Mouse (Mus musculus) frontal cortex, adult 2 months (tissue): ENCODE data around the gene Gm3542. TPM values are rescaled to one million over a fixed set of nuclear protein-coding genes. Genes with fewer than 3 reads are reported as not detected.
"Not testable (repeated sequence)": the region's sequence is repeated elsewhere in the genome, so short reads cannot be mapped to it uniquely, and the experiment has no call there.

Experiments
- DNase-seq, 2 experiments: peaks; one replicate each; pipeline ENCODE4 v3.0.0; 2022; ENCODE audit warnings: low spot score in 1 of 2; ENCODE audit errors: extremely low spot score in 1 of 2
- polyA plus RNA-seq: library from polyadenylated mRNA; depleted of rRNA; stranded (reverse); fragments of >200 nt; gene quantifications from 2 replicates; pipeline ENCODE4 v1.2.3, GENCODE M21; 2012; rRNA removed

Gm3542 gene
- polyA plus RNA-seq: not detected in 2 replicates

GRCm38 (mm10) chr14:5334828-5335227 is at the start of gene Gm3542:
Gm3542 (minus strand) TSS chr14:5334928.
- not testable (repeated sequence) for DNase-seq

Other genes with a start within 250 kb of the Gm3542 start
- gene Gm8279, start 203.4 kb downstream of the Gm3542 start, polyA plus RNA-seq: 0.13 and 0.18 TPM in 2 replicates
- not detected in 2 replicates for gene Gm3317, start 170.4 kb downstream of the Gm3542 start, polyA plus RNA-seq
- gene Gm8271, start 149.1 kb downstream of the Gm3542 start, polyA plus RNA-seq: not detected in 2 replicates
- gene Gm3526, start 74.3 kb downstream of the Gm3542 start, polyA plus RNA-seq: not detected in 2 replicates
- gene Gm3500, start 54.1 kb upstream of the Gm3542 start, polyA plus RNA-seq: 0.36 TPM in 1 of 2 replicates, not detected in the other
- 1.5 and 1.6 TPM in 2 replicates for gene Gm3194, start 120.5 kb upstream of the Gm3542 start, polyA plus RNA-seq
- not detected in 2 replicates for gene Gm8246, start 142.9 kb upstream of the Gm3542 start, polyA plus RNA-seq
- gene Gm3187, start 149.3 kb upstream of the Gm3542 start, polyA plus RNA-seq: 0.15 TPM in 1 of 2 replicates, not detected in the other
- 2.1 and 2.6 TPM in 2 replicates for gene Gm3488, start 166.7 kb upstream of the Gm3542 start, polyA plus RNA-seq
- gene Gm3532, start 203.6 kb upstream of the Gm3542 start, polyA plus RNA-seq: 0.08 TPM in 1 of 2 replicates, not detected in the other